Mouse (Mus musculus) ES-Bruce4 (cell line): ENCODE measurements at regions not wholly inside any gene's neighbourhood (a gene's known extent, or its start where the extent isn't known, plus 50 kb on each side); places are given as distances from the start of the nearest gene placed in this dataset.
"Not testable (repeated sequence)": the region's sequence is repeated elsewhere in the genome, so short reads cannot be mapped to it uniquely, and the experiment has no call there.

Experiments used
- CTCF ChIP-seq: IDR thresholded peaks from one replicate; pipeline ENCODE4 v1.8.1; 2011; ENCODE audit warnings: low read depth, low read length
- EP300 ChIP-seq: IDR thresholded peaks from 2 replicates; pipeline ENCODE4 v1.6.1; 2011; ENCODE audit warnings: low read depth, low read length; ENCODE audit not compliant: insufficient read depth

DNA sequence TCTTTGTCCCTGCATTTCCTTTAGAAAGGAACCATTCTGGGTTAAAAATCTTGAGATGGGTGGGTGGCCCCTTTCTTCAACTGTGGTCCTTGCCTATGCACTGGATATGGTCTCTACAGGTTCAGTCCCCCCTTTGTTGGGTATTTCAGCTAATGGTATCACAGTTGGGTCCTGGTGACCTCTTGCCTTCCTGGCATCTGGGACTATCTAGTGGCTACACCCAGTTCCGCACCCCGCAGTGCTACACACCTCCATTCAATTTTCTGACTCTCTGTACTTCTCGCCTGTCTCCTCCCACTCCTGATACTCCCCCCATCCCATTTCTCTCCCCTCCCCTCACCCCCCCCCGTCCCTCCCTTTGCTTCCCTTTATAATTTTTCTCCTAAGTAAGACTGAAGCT, 92.7 kb upstream of the Zfp990 start:
- not testable (repeated sequence) for TF ChIP-seq EP300, CTCF
